Mouse (Mus musculus): ENCODE data around the gene Gm20388. TPM values are rescaled to one million over a fixed set of nuclear protein-coding genes. Genes with fewer than 3 reads are reported as not detected.

Gene Gm20388
- polyA plus RNA-seq, 1 experiment: not detected

DNA sequence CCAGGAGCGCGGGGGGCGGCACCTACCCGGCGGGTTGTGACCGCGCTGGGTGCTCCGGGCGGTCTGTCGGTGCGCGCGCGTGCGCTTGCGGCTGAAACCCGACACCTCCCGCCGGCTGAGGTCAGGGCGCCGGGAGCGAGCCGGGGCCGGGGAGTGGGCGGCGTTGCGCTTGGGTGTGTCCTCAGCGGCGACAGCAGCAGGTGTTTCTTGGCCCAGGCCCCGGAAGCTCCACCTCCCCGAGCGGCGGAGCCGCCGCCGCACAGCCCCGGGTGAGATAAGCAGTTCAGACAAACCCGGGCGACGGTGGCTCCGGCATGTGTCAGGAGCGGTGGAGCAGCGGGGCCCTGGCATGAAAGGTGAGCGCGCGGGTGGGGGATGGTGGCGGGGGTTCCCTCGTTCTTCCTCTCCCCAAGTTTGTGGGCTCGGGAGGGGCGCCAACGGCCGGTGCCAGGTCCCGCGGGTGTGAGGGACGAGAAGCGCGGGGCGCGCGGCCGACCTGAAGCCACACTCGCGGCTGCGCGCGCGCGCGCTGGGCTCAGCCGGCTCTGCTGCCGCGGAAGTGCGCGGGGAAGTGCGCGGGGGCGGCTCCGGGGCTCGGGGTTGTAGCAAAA lies 626.7 kb downstream of the Gm20388 start:
- H3K4me3 ChIP-seq (ENCODE audit: insufficient read depth, low read depth, low read length): peak overlapping the region; percentile 78
- H3K4me1 ChIP-seq (ENCODE audit: control insufficient read depth, insufficient read depth, low read length): peaks cover 78% of the 10 kb centered on the region
- TF ChIP-seq POLR2A (IDR thresholded peaks at IDR 0.05; ENCODE audit: insufficient read depth, low read depth, low read length) (no peak), CTCF (IDR thresholded peaks at IDR 0.05; ENCODE audit: insufficient read depth, low read depth, low read length) (no peak)
- peak overlapping the region; percentile 31; the same call in 1 of the 2 replicates for H3K27ac ChIP-seq (ENCODE audit: insufficient read depth, low read depth, low read length)
- WGBS: 2% methylated on average over 75 of the region's 79 CpGs

GRCm38 (mm10) chr8:120537818-120538396 lies 627.3 kb downstream of the Gm20388 start:
- WGBS: 1% methylated on average over 45 of the region's 46 CpGs
- peak overlapping the region; percentile 78 for H3K4me3 ChIP-seq (ENCODE audit: insufficient read depth, low read depth, low read length)
- TF ChIP-seq CTCF (IDR thresholded peaks at IDR 0.05; ENCODE audit: insufficient read depth, low read depth, low read length) (no peak), POLR2A (IDR thresholded peaks at IDR 0.05; ENCODE audit: insufficient read depth, low read depth, low read length) (no peak)
- H3K4me1 ChIP-seq (ENCODE audit: control insufficient read depth, insufficient read depth, low read length): peaks cover 79% of the 10 kb centered on the region
- H3K27ac ChIP-seq (ENCODE audit: insufficient read depth, low read depth, low read length): peak overlapping the region; percentile 96

DNA sequence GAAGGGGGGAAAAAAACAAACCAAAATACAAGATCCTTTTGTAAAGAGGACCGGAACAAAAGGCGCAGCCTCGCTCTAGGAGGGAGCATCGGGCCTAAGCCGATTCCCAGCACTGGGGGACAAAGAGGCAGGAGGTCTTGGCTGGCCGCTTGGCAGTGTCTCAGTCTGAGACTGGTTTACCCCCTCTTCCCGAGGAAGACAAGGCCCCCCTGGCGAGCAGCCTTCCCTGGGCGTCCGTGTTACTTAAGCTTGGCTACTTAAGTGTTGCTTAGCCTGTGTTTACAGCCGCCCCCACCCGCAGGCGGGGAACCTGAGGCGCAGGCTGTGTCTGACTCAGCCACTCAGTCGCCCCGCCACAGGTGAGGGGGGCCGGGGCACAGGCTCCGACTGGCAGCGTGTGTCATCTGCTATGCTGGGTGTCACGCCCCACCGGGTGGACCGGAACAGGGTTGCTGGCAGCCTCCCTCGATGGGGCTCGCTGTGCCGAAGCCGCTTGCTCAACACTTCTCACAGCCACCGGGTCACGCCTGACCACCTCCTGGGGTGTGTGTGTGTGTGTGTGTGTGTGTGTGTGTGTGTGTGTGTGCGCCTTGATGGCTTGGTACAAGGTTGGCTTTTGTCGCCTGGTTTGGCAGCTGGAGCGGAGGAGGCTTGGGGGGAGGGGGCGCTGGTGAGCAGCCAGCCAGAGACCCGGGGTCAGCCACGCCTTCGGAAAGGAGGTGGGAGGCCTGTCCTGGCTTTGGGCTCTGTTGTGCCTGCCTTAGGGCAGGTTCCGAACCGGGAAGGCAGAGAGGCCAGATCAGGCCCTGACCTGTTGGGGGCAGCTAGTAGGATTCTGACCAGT lies 628.0 kb downstream of the Gm20388 start:
- peak overlapping the region; percentile 78 for H3K4me3 ChIP-seq (ENCODE audit: insufficient read depth, low read depth, low read length)
- peaks cover 77% of the 10 kb centered on the region for H3K4me1 ChIP-seq (ENCODE audit: control insufficient read depth, insufficient read depth, low read length)
- H3K27ac ChIP-seq (ENCODE audit: insufficient read depth, low read depth, low read length): peak overlapping the region; percentile 96
- 1% methylated on average over 37 of the region's 37 CpGs for WGBS
- TF ChIP-seq CTCF (IDR thresholded peaks at IDR 0.05; ENCODE audit: insufficient read depth, low read depth, low read length): no peak
- TF ChIP-seq POLR2A (IDR thresholded peaks at IDR 0.05; ENCODE audit: insufficient read depth, low read depth, low read length): no peak

GRCm38 (mm10) chr8:120539381-120539774 lies 628.7 kb downstream of the Gm20388 start:
- Histone ChIP-seq H3K27ac (ENCODE audit: insufficient read depth, low read depth, low read length) (peak overlapping the region; percentile 96), H3K4me3 (ENCODE audit: insufficient read depth, low read depth, low read length) (no peak overlapping the region; the same call in 1 of the 2 replicates), H3K4me1 (ENCODE audit: control insufficient read depth, insufficient read depth, low read length) (peaks cover 72% of the 10 kb centered on the region)
- no peak for TF ChIP-seq POLR2A (IDR thresholded peaks at IDR 0.05; ENCODE audit: insufficient read depth, low read depth, low read length)
- no peak for TF ChIP-seq CTCF (IDR thresholded peaks at IDR 0.05; ENCODE audit: insufficient read depth, low read depth, low read length)
- 43% methylated on average over 6 of the region's 6 CpGs for WGBS

- TF ChIP-seq POLR2A (IDR thresholded peaks at IDR 0.05; ENCODE audit: insufficient read depth, low read depth, low read length) (no peak), CTCF (IDR thresholded peaks at IDR 0.05; ENCODE audit: insufficient read depth, low read depth, low read length) (no peak)
- WGBS: 38% methylated on average over 23 of the region's 23 CpGs
- Histone ChIP-seq H3K4me3 (ENCODE audit: insufficient read depth, low read depth, low read length) (no peak overlapping the region), H3K4me1 (ENCODE audit: control insufficient read depth, insufficient read depth, low read length) (peaks cover 66% of the 10 kb centered on the region), H3K27ac (ENCODE audit: insufficient read depth, low read depth, low read length) (peak overlapping the region; percentile 96)
Observed at GRCm38 (mm10) chr8:120539775-120540625, 629.4 kb downstream of the Gm20388 start.

- 51% methylated on average over 13 of the region's 13 CpGs for WGBS
- H3K27ac ChIP-seq (ENCODE audit: insufficient read depth, low read depth, low read length): no peak overlapping the region; the same call in 1 of the 2 replicates
Observed at GRCm38 (mm10) chr8:120542995-120543394, 632.4 kb downstream of the Gm20388 start.

GRCm38 (mm10) chr8:120543416-120544055 lies 632.9 kb downstream of the Gm20388 start:
- TF ChIP-seq CTCF (IDR thresholded peaks at IDR 0.05; ENCODE audit: insufficient read depth, low read depth, low read length) (no peak), POLR2A (IDR thresholded peaks at IDR 0.05; ENCODE audit: insufficient read depth, low read depth, low read length) (no peak)
- peaks cover 69% of the 10 kb centered on the region for H3K4me1 ChIP-seq (ENCODE audit: control insufficient read depth, insufficient read depth, low read length)
- no peak overlapping the region for H3K27ac ChIP-seq (ENCODE audit: insufficient read depth, low read depth, low read length)

More at GRCm38 (mm10) chr8:120542995-120543394, 632.4 kb downstream of the Gm20388 start:
- H3K4me1 ChIP-seq (ENCODE audit: control insufficient read depth, insufficient read depth, low read length): peaks cover 69% of the 10 kb centered on the region
- no peak overlapping the region for H3K4me3 ChIP-seq (ENCODE audit: insufficient read depth, low read depth, low read length)
- TF ChIP-seq POLR2A (IDR thresholded peaks at IDR 0.05; ENCODE audit: insufficient read depth, low read depth, low read length) (no peak), CTCF (IDR thresholded peaks at IDR 0.05; ENCODE audit: insufficient read depth, low read depth, low read length) (no peak)

DNA sequence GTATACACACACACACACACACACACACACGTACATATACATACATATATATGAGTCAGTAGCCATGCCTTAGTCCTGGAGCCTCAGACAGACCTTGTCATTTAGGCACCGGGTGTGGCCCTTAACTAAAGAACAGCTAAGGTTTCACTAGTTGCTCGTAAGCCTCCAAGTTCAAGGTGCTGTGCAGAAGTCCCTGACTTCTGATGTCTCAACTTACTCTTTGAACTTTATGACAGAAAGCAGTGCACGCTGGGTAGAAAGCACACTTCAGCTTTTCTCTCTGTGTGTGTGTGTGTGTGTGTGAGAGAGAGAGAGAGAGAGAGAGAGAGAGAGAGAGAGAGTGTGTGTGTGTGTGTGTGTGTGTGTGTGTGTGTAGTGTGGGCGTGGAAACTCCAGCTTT lies 633.5 kb downstream of the Gm20388 start:
- TF ChIP-seq POLR2A (IDR thresholded peaks at IDR 0.05; ENCODE audit: insufficient read depth, low read depth, low read length) (no peak), CTCF (IDR thresholded peaks at IDR 0.05; ENCODE audit: insufficient read depth, low read depth, low read length) (no peak)
- no peak overlapping the region for H3K27ac ChIP-seq (ENCODE audit: insufficient read depth, low read depth, low read length)
- H3K4me1 ChIP-seq (ENCODE audit: control insufficient read depth, insufficient read depth, low read length): peaks cover 69% of the 10 kb centered on the region
- no peak overlapping the region for H3K4me3 ChIP-seq (ENCODE audit: insufficient read depth, low read depth, low read length)
- WGBS: 94% methylated on average over 5 of the region's 5 CpGs

More at GRCm38 (mm10) chr8:120543416-120544055, 632.9 kb downstream of the Gm20388 start:
- H3K4me3 ChIP-seq (ENCODE audit: insufficient read depth, low read depth, low read length): no peak overlapping the region
- WGBS: 70% methylated on average over 8 of the region's 8 CpGs

Measured in olfactory bulb, adult 2 months (tissue).